Mouse (Mus musculus): Measurements from ENCODE around the gene Cops6. TPM values are rescaled to one million over a fixed set of nuclear protein-coding genes. Genes with fewer than 3 reads are reported as not detected.

Cops6 gene
- total and polyA plus RNA-seq, 2 experiments from 2014 or later = 42.9 to 302 TPM

GRCm38 (mm10) chr5:138137257-138137656 lies 23.6 kb upstream of the Cops6 start:
- H3K36me3 ChIP-seq (ENCODE audit: insufficient read depth, low read length) = peaks cover 29% of the 10 kb centered on the region

GRCm38 (mm10) chr5:138137935-138138549 lies 22.8 kb upstream of the Cops6 start:
- TF ChIP-seq CTCF (IDR thresholded peaks at IDR 0.05; ENCODE audit: low read depth) = peak; percentile 77
- Histone ChIP-seq H3K9me3 (ENCODE audit: low read length) (no peaks in the 10 kb centered on the region), H3K4me2 (ENCODE audit: low read depth, low read length) (no peak overlapping the region), H3K4me3 (ENCODE audit: low read length) (no peak overlapping the region), H3K4me1 (ENCODE audit: insufficient read depth, low read length) (no peaks in the 10 kb centered on the region), H3K36me3 (ENCODE audit: insufficient read depth, low read length) (peaks cover 22% of the 10 kb centered on the region), H3K9ac (replicated peaks; ENCODE audit: low read length) (no peak overlapping the region), H3K27me3 (ENCODE audit: insufficient read depth, low read length) (no peaks in the 10 kb centered on the region), H3K27ac (no peak overlapping the region)
- peak; percentile 76 for DNase-seq (ENCODE audit: low spot score)
- ATAC-seq = 0 out of 2 replicates have a peak, but pooled peaks have one; percentile 45
- WGBS = 63% methylated on average over 8 of the region's 8 CpGs

More at GRCm38 (mm10) chr5:138137257-138137656, 23.6 kb upstream of the Cops6 start:
- no peak for TF ChIP-seq CTCF (IDR thresholded peaks at IDR 0.05; ENCODE audit: low read depth)
- H3K4me1 ChIP-seq (ENCODE audit: insufficient read depth, low read length) = no peaks in the 10 kb centered on the region
- 92% methylated on average over 4 of the region's 4 CpGs for WGBS
- H3K27me3 ChIP-seq (ENCODE audit: insufficient read depth, low read length) = no peaks in the 10 kb centered on the region
- H3K27ac ChIP-seq = no peak overlapping the region
- no peaks in the 10 kb centered on the region for H3K9me3 ChIP-seq (ENCODE audit: low read length)
- H3K9ac ChIP-seq (replicated peaks; ENCODE audit: low read length) = no peak overlapping the region
- H3K4me2 ChIP-seq (ENCODE audit: low read depth, low read length) = no peak overlapping the region
- no peak for DNase-seq (ENCODE audit: low spot score)
- no peak overlapping the region for H3K4me3 ChIP-seq (ENCODE audit: low read length)
- ATAC-seq = no peak

- 74% methylated on average over 4 of the region's 4 CpGs for WGBS
- Histone ChIP-seq H3K27ac (no peak overlapping the region), H3K36me3 (ENCODE audit: insufficient read depth, low read length) (peaks cover 22% of the 10 kb centered on the region), H3K9ac (replicated peaks; ENCODE audit: low read length) (no peak overlapping the region), H3K4me3 (ENCODE audit: low read length) (no peak overlapping the region), H3K27me3 (ENCODE audit: insufficient read depth, low read length) (no peaks in the 10 kb centered on the region), H3K9me3 (ENCODE audit: low read length) (no peaks in the 10 kb centered on the region), H3K4me1 (ENCODE audit: insufficient read depth, low read length) (no peaks in the 10 kb centered on the region), H3K4me2 (ENCODE audit: low read depth, low read length) (no peak overlapping the region)
- TF ChIP-seq CTCF (IDR thresholded peaks at IDR 0.05; ENCODE audit: low read depth) = no peak
- ATAC-seq (no peak), DNase-seq (ENCODE audit: low spot score) (no peak)
Measured at GRCm38 (mm10) chr5:138138585-138138984, 22.3 kb upstream of the Cops6 start.

GRCm38 (mm10) chr5:138154390-138154789 lies 6.5 kb upstream of the Cops6 start:
- Histone ChIP-seq H3K9ac (replicated peaks; ENCODE audit: low read length) (peak overlapping the region; percentile 91), H3K27me3 (ENCODE audit: insufficient read depth, low read length) (no peaks in the 10 kb centered on the region), H3K9me3 (ENCODE audit: low read length) (no peaks in the 10 kb centered on the region), H3K36me3 (ENCODE audit: insufficient read depth, low read length) (peaks cover 22% of the 10 kb centered on the region), H3K4me1 (ENCODE audit: insufficient read depth, low read length) (0 out of 2 replicates have a peak, but pooled peaks cover 6% of the 10 kb centered on the region), H3K27ac (peak overlapping the region; percentile 95; the same call in 1 of the 2 replicates), H3K4me2 (ENCODE audit: low read depth, low read length) (peak overlapping the region; percentile 73), H3K4me3 (ENCODE audit: low read length) (peak overlapping the region; percentile 63)
- no peak for TF ChIP-seq CTCF (IDR thresholded peaks at IDR 0.05; ENCODE audit: low read depth)
- ATAC-seq = no peak
- 86% methylated on average over 3 of the region's 3 CpGs for WGBS
- DNase-seq (ENCODE audit: low spot score) = no peak

- peak within 1 kb of the TSS; percentile 63 for H3K4me3 ChIP-seq (ENCODE audit: low read length)
- peak; percentile 94 for TF ChIP-seq CTCF (IDR thresholded peaks at IDR 0.05; ENCODE audit: low read depth)
- ATAC-seq (peak; percentile 98), DNase-seq (ENCODE audit: low spot score) (peak; percentile 96)
- H3K36me3 ChIP-seq (ENCODE audit: insufficient read depth, low read length) = peaks cover 17% of the 10 kb centered on the region
- peak within 1 kb of the TSS; percentile 73 for H3K4me2 ChIP-seq (ENCODE audit: low read depth, low read length)
- H3K27ac ChIP-seq = peak within 1 kb of the TSS; percentile 95
- no peaks in the 10 kb centered on the region for H3K9me3 ChIP-seq (ENCODE audit: low read length)
- H3K9ac ChIP-seq (replicated peaks; ENCODE audit: low read length) = peak within 1 kb of the TSS; percentile 91
- H3K4me1 ChIP-seq (ENCODE audit: insufficient read depth, low read length) = 0 out of 2 replicates have a peak, but pooled peaks cover 6% of the 10 kb centered on the region
- WGBS = under 1% methylated on average over 31 of the region's 31 CpGs
- no peaks in the 10 kb centered on the region for H3K27me3 ChIP-seq (ENCODE audit: insufficient read depth, low read length)
Measured at GRCm38 (mm10) chr5:138155443-138155976, 5.4 kb upstream of the Cops6 start, which contains the start of gene Zfp113. Gene Zfp113 (minus strand): TSS chr5:138155744.

GRCm38 (mm10) chr5:138160224-138160762 lies 578 bp upstream of the Cops6 start:
- no peak for TF ChIP-seq CTCF (IDR thresholded peaks at IDR 0.05; ENCODE audit: low read depth)
- no peaks in the 10 kb centered on the region for H3K9me3 ChIP-seq (ENCODE audit: low read length)
- H3K36me3 ChIP-seq (ENCODE audit: insufficient read depth, low read length) = peaks cover 22% of the 10 kb centered on the region
- H3K4me2 ChIP-seq (ENCODE audit: low read depth, low read length) = peak overlapping the region; percentile 72
- 65% methylated on average over 7 of the region's 7 CpGs for WGBS
- peak overlapping the region; percentile 66 for H3K9ac ChIP-seq (replicated peaks; ENCODE audit: low read length)
- H3K27ac ChIP-seq = peak overlapping the region; percentile 45
- H3K27me3 ChIP-seq (ENCODE audit: insufficient read depth, low read length) = no peaks in the 10 kb centered on the region
- ATAC-seq = no peak
- H3K4me1 ChIP-seq (ENCODE audit: insufficient read depth, low read length) = no peaks in the 10 kb centered on the region; the same call in 1 of the 2 replicates
- peak overlapping the region; percentile 50 for H3K4me3 ChIP-seq (ENCODE audit: low read length)
- no peak for DNase-seq (ENCODE audit: low spot score)
